Mouse (Mus musculus) kidney, postnatal 0 days (tissue): ENCODE measurements at regions not wholly inside any gene's neighbourhood (a gene's known extent, or its start where the extent isn't known, plus 50 kb on each side); places are given as distances from the start of the nearest gene placed in this dataset.

Experiments used
- ATAC-seq: fragments of 200-750 bp; cut with Nextera tagmentation; replicated peaks from 2 replicates; pipeline ENCODE4 v1.8.0; 2017; ENCODE audit warnings: low read depth, moderate number of reproducible peaks, moderate TSS enrichment, moderate library complexity; ENCODE audit not compliant: low FRiP score
- DNase-seq: peaks from one replicate; pipeline ENCODE4 v3.0.0-alpha.2; 2016; ENCODE audit warnings: low spot score
- H3K27ac ChIP-seq: fragments of 300-500 bp; sonication (generic); 2 replicates; pipeline ENCODE4 v1.5.1; 2014; ENCODE audit warnings: mild to moderate bottlenecking
- H3K27me3 ChIP-seq: fragments of 300-500 bp; sonication (generic); 2 replicates; pipeline ENCODE4 v1.6.1; 2014; ENCODE audit warnings: low read length, mixed read lengths; ENCODE audit not compliant: insufficient read depth
- H3K36me3 ChIP-seq: fragments of 300-500 bp; sonication (generic); 2 replicates; pipeline ENCODE4 v1.6.1; 2014; ENCODE audit warnings: low read length, mixed read lengths; ENCODE audit not compliant: insufficient read depth
- H3K4me1 ChIP-seq: fragments of 300-500 bp; sonication (generic); replicated peaks from 2 replicates; pipeline ENCODE4 v1.6.1; 2014; ENCODE audit warnings: antibody characterized with exemption, low read length, mixed read lengths; ENCODE audit not compliant: insufficient read depth
- H3K4me2 ChIP-seq: fragments of 300-500 bp; sonication (generic); 2 replicates; pipeline ENCODE4 v1.6.1; 2014; ENCODE audit warnings: mild to moderate bottlenecking, low read length, moderate library complexity, mixed read lengths
- H3K4me3 ChIP-seq: fragments of 300-500 bp; sonication (generic); replicated peaks from 2 replicates; pipeline ENCODE4 v1.5.1; 2014; ENCODE audit warnings: low read depth, low read length
- H3K9ac ChIP-seq: fragments of 300-500 bp; sonication (generic); 2 replicates; pipeline ENCODE4 v1.6.1; 2014; ENCODE audit warnings: low read depth, low read length
- H3K9me3 ChIP-seq: fragments of 300-500 bp; sonication (generic); replicated peaks from 2 replicates; pipeline ENCODE4 v1.6.1; 2016; ENCODE audit warnings: low read length, inconsistent platforms, mixed read lengths
- CTCF ChIP-seq: IDR thresholded peaks from 2 replicates; pipeline ENCODE4 v1.5.1; 2016; ENCODE audit warnings: antibody characterized with exemption, low read depth, mild to moderate bottlenecking, moderate library complexity
- WGBS: fragments of 180-500 bp; shearing (Covaris S2); extraction: QIAGEN DNeasy Blood & Tissue Kit; methylation state at CpG from one replicate; pipeline ENCODE4 v1.1.7; 2014; 5-methylcytosine and 5-hydroxymethylcytosine counted together

DNA sequence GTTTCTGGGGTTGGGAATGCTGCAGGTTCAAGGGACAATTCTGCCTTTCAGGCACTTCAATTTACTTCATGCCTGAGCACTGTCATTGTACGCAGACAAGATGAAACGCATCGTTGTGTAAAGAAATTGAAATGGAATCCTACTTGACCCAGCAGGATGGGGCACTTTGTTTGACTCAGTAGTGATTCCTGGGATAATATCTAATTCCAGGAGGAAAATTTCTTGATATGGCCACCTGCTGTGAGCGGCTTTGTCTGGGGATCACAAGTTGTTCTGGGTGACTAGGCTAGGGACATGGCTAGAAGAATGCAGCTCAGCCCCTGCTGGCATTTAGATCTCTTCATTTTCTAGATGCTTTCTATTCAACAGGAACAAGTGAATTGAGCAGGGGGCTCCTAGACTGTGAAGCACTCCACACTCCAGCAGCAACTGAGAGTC is 824.9 kb upstream of the Epha7 start:
- Histone ChIP-seq H3K4me3 (no peak overlapping the region), H3K36me3 (no peaks in the 10 kb centered on the region), H3K9ac (no peak overlapping the region), H3K27ac (no peak overlapping the region), H3K9me3 (no peaks in the 10 kb centered on the region), H3K27me3 (no peaks in the 10 kb centered on the region), H3K4me1 (no peaks in the 10 kb centered on the region), H3K4me2 (no peak overlapping the region)
- 50% methylated on average over 4 of the region's 4 CpGs for WGBS
- no peak for DNase-seq
- no peak for ATAC-seq
- TF ChIP-seq CTCF = no peak

DNA sequence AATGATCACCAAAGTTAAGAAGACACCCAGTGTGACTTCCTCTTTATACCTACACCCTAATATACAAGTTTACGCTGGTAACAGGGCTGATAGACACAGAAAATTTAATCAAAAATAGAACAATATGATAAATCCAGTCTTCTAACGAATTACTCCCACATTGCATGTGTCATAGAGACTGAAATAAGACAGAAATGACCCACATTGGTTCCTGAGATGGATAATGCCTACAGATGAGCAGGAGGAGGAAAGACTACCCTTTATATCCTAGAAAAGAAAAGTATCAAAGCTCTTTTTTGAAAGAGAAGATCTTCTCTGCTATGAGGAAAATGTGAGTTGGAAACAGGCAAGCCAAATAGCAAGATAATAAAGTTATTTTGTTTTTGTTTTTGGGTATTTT is 818.5 kb upstream of the Epha7 start:
- no peak overlapping the region for H3K4me3 ChIP-seq
- H3K36me3 ChIP-seq = no peaks in the 10 kb centered on the region
- no peaks in the 10 kb centered on the region for H3K9me3 ChIP-seq
- DNase-seq = no peak
- no peaks in the 10 kb centered on the region for H3K4me1 ChIP-seq
- no peak overlapping the region for H3K27ac ChIP-seq
- no peak for ATAC-seq
- no peak overlapping the region for H3K9ac ChIP-seq
- no peak overlapping the region for H3K4me2 ChIP-seq
- WGBS = 71% methylated on average over 2 of the region's 2 CpGs
- TF ChIP-seq CTCF = no peak
- H3K27me3 ChIP-seq = no peaks in the 10 kb centered on the region

DNA sequence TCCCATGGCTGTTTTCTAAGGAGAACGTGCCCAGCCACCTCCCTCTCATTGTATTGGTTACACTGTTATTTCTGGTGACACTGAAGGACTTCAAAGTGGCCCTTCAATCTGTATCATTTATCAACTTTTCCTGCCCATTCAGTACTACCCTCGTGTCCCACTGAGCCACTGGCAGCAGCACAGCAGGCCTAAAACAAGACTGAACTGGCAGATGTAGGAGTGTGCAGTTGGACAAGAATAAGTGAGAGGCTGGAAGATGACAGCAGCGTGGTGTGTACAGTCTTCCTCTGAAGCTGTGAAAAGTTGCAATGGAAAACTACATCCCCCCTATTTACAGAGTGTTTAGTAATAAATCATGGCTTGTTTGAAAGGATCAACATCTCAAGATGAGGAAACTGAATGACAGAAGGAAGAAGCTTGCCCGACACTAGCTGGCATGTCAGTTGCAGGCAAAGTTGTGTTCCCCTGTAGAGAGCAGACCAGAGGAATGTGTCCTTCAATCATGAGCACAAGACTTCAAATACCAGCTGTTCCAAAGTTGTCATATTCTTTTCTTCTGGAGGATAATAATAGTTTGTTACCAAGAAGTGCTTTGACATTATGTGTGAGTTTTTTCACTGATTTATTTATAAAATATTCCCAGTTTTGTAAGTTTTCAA is 811.0 kb upstream of the Epha7 start:
- no peak overlapping the region for H3K4me3 ChIP-seq
- DNase-seq (no peak), ATAC-seq (no peak)
- no peak overlapping the region for H3K27ac ChIP-seq
- no peaks in the 10 kb centered on the region for H3K4me1 ChIP-seq
- no peak overlapping the region for H3K4me2 ChIP-seq
- 51% methylated on average over 4 of the region's 4 CpGs for WGBS
- no peak overlapping the region for H3K9ac ChIP-seq
- H3K9me3 ChIP-seq = no peaks in the 10 kb centered on the region
- H3K36me3 ChIP-seq = no peaks in the 10 kb centered on the region
- no peak for TF ChIP-seq CTCF
- H3K27me3 ChIP-seq = no peaks in the 10 kb centered on the region
